Mouse (Mus musculus) heart, embryonic 13.5 days (tissue): ENCODE measurements at regions not wholly inside any gene's neighbourhood (a gene's known extent, or its start where the extent isn't known, plus 50 kb on each side); places are given as distances from the start of the nearest gene placed in this dataset.

ENCODE experiments used
- ATAC-seq: fragments of 200-750 bp; cut with Nextera tagmentation; 2 replicates; pipeline ENCODE4 v1.8.0; 2017; ENCODE audit warnings: moderate TSS enrichment; ENCODE audit not compliant: insufficient number of reproducible peaks, low FRiP score, low TSS enrichment; ENCODE audit errors: extremely low read depth
- H3K27ac ChIP-seq: fragments of 300-500 bp; sonication (generic); replicated peaks from 2 replicates; pipeline ENCODE4 v1.5.1; 2015; ENCODE audit warnings: moderate library complexity, mild to moderate bottlenecking, inconsistent platforms
- H3K27me3 ChIP-seq: fragments of 300-500 bp; sonication (generic); replicated peaks from 2 replicates; pipeline ENCODE4 v1.6.1; 2015; ENCODE audit warnings: mild to moderate bottlenecking, inconsistent platforms
- H3K36me3 ChIP-seq: fragments of 300-500 bp; sonication (generic); 2 replicates; pipeline ENCODE4 v1.6.1; 2015; ENCODE audit warnings: mild to moderate bottlenecking, inconsistent platforms
- H3K4me1 ChIP-seq: fragments of 300-500 bp; sonication (generic); 2 replicates; pipeline ENCODE4 v1.6.1; 2015; ENCODE audit warnings: inconsistent platforms
- H3K4me2 ChIP-seq: fragments of 300-500 bp; sonication (generic); 2 replicates; pipeline ENCODE4 v1.6.1; 2015; ENCODE audit warnings: inconsistent platforms, mild to moderate bottlenecking, moderate library complexity
- H3K4me3 ChIP-seq: fragments of 300-500 bp; sonication (generic); 2 replicates; pipeline ENCODE4 v1.5.1; 2015; ENCODE audit warnings: moderate library complexity, mild to moderate bottlenecking, inconsistent platforms
- H3K9ac ChIP-seq: fragments of 300-500 bp; sonication (generic); 2 replicates; pipeline ENCODE4 v1.6.1; 2015; ENCODE audit warnings: inconsistent platforms, mild to moderate bottlenecking, moderate library complexity
- H3K9me3 ChIP-seq: fragments of 300-500 bp; sonication (generic); 2 replicates; pipeline ENCODE4 v1.6.1; 2016; ENCODE audit warnings: inconsistent platforms
- WGBS: fragments of 180-500 bp; shearing (Covaris S2); methylation state at CpG from one replicate; pipeline ENCODE4 v1.1.7; 2015; ENCODE audit warnings: mixed read lengths; 5-methylcytosine and 5-hydroxymethylcytosine counted together

GRCm38 (mm10) chr5:97330074-97330473 lies 62.1 kb downstream of the Naa11 start:
- Histone ChIP-seq H3K9me3 (no peaks in the 10 kb centered on the region), H3K4me3 (no peak overlapping the region), H3K27ac (no peak overlapping the region), H3K4me1 (peaks cover 18% of the 10 kb centered on the region), H3K9ac (no peak overlapping the region), H3K27me3 (no peaks in the 10 kb centered on the region), H3K4me2 (no peak overlapping the region), H3K36me3 (no peaks in the 10 kb centered on the region)
- ATAC-seq, result no peak
- 29% methylated on average over 1 of the region's 1 CpGs for WGBS

- H3K9ac ChIP-seq, result no peak overlapping the region
- no peak overlapping the region for H3K4me2 ChIP-seq
- H3K27me3 ChIP-seq, result no peaks in the 10 kb centered on the region
- WGBS, result 79% methylated on average over 5 of the region's 5 CpGs
- H3K4me1 ChIP-seq, result no peaks in the 10 kb centered on the region
- H3K9me3 ChIP-seq, result no peaks in the 10 kb centered on the region
- H3K4me3 ChIP-seq, result no peak overlapping the region
- ATAC-seq, result no peak
- H3K36me3 ChIP-seq, result no peaks in the 10 kb centered on the region
- H3K27ac ChIP-seq, result no peak overlapping the region
Observed at GRCm38 (mm10) chr5:97325831-97326230, 66.3 kb downstream of the Naa11 start.

DNA sequence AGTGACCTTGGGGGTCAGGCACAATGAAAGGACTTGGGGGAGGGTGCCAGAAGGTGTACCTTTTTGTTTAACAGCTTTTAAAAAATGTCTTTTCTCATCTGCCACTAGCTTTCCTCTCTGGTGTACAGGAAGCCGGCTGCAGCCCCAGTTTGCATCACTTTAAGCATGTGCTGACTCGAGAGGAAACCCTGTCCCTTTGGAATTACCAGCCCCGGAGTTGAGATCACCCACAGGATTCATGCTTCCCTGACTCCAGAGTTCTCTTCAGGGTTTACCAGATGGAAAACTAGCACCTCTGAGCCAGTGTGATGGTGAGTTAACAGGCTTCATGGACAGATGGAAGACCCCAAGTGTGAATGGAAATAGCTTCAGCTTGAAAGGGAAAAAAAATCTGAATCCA lies 68.3 kb downstream of the Naa11 start:
- no peak for ATAC-seq
- Histone ChIP-seq H3K4me3 (no peak overlapping the region), H3K27me3 (no peaks in the 10 kb centered on the region), H3K9me3 (no peaks in the 10 kb centered on the region), H3K4me1 (no peaks in the 10 kb centered on the region), H3K36me3 (no peaks in the 10 kb centered on the region), H3K27ac (no peak overlapping the region), H3K4me2 (no peak overlapping the region), H3K9ac (no peak overlapping the region)
- WGBS, result 38% methylated on average over 3 of the region's 3 CpGs

DNA sequence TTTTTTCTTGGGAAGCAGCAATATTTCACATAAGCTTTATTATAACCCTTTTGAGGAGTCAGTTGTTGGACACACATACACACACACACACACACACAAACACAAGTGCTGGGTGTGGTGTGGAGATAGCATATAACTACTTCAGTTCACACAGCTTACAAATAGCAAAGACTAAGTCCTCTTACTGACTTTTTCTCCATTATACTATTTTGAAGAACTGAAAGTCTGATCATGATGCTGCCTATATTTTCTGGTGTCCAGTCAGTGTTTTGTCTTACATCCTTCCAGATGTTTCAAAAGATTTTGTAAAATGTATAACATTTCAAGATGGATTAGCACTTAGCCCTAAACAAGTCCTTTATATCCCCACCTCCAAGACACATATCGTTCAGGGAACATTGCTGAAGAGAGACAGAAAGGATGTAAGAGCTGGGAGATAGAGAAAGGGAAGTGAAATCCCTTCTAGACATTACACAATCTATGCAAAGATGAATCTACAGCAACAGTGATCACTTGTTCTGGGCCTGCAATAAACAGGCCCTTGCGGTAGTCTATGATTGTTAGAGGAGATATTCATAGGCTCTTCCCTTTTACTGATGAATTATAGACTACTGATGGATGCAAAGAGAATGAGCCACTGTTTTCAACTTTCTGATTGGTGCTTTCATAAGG lies 72.2 kb downstream of the Naa11 start:
- Histone ChIP-seq H3K4me2 (no peak overlapping the region), H3K27me3 (no peaks in the 10 kb centered on the region), H3K9ac (no peak overlapping the region), H3K27ac (no peak overlapping the region), H3K4me3 (no peak overlapping the region), H3K36me3 (no peaks in the 10 kb centered on the region), H3K9me3 (no peaks in the 10 kb centered on the region), H3K4me1 (no peaks in the 10 kb centered on the region)
- no peak for ATAC-seq
- WGBS, result 84% methylated on average over 2 of the region's 2 CpGs

GRCm38 (mm10) chr5:97306902-97307301 lies 85.3 kb downstream of the Naa11 start:
- no peak for ATAC-seq
- WGBS, result 83% methylated on average over 4 of the region's 4 CpGs
- Histone ChIP-seq H3K27me3 (no peaks in the 10 kb centered on the region), H3K4me1 (peaks cover 3% of the 10 kb centered on the region; the same call in 1 of the 2 replicates), H3K4me2 (no peak overlapping the region), H3K4me3 (no peak overlapping the region), H3K27ac (no peak overlapping the region), H3K36me3 (no peaks in the 10 kb centered on the region), H3K9ac (no peak overlapping the region), H3K9me3 (no peaks in the 10 kb centered on the region)

- 65% methylated on average over 4 of the region's 4 CpGs for WGBS
- Histone ChIP-seq H3K4me1 (peaks cover 3% of the 10 kb centered on the region; the same call in 1 of the 2 replicates), H3K27ac (no peak overlapping the region), H3K9me3 (no peaks in the 10 kb centered on the region), H3K27me3 (no peaks in the 10 kb centered on the region), H3K4me2 (no peak overlapping the region), H3K4me3 (no peak overlapping the region), H3K9ac (no peak overlapping the region), H3K36me3 (no peaks in the 10 kb centered on the region)
- no peak for ATAC-seq
Observed at GRCm38 (mm10) chr5:97304921-97305320, 87.3 kb downstream of the Naa11 start.

DNA sequence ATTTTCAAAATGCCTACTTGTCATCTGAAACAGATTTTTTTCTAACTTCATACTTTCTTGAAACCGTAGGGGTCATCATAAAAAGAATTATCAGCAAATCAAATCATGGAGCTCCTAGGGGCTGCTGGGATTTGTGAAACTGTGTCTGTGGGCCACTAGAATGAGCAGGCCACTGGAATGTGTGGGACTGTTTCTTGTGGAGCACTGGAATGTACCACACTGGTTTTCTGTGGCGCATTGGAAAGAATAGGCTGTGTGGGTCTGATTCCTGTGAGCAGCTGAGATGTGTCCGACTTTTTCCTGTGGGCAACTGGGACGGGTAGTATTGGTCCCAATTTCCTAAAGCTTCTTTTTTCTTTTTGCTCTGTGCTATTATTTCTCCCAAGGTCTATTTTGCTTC lies 90.6 kb downstream of the Naa11 start:
- Histone ChIP-seq H3K27ac (no peak overlapping the region), H3K27me3 (no peaks in the 10 kb centered on the region), H3K36me3 (no peaks in the 10 kb centered on the region), H3K9me3 (no peaks in the 10 kb centered on the region), H3K9ac (no peak overlapping the region), H3K4me1 (peaks cover 3% of the 10 kb centered on the region; the same call in 1 of the 2 replicates), H3K4me2 (no peak overlapping the region), H3K4me3 (no peak overlapping the region)
- WGBS, result 75% methylated on average over 4 of the region's 4 CpGs
- ATAC-seq, result no peak

- H3K27ac ChIP-seq, result no peak overlapping the region
- no peak overlapping the region for H3K4me2 ChIP-seq
- no peak for ATAC-seq
- 71% methylated on average over 5 of the region's 5 CpGs for WGBS
- H3K27me3 ChIP-seq, result no peaks in the 10 kb centered on the region
- no peak overlapping the region for H3K4me3 ChIP-seq
- H3K4me1 ChIP-seq, result peaks cover 3% of the 10 kb centered on the region; the same call in 1 of the 2 replicates
- no peaks in the 10 kb centered on the region for H3K9me3 ChIP-seq
- no peaks in the 10 kb centered on the region for H3K36me3 ChIP-seq
- H3K9ac ChIP-seq, result no peak overlapping the region
Observed at GRCm38 (mm10) chr5:97300861-97301260, 91.3 kb downstream of the Naa11 start.

GRCm38 (mm10) chr5:97300114-97300840 lies 91.9 kb downstream of the Naa11 start:
- Histone ChIP-seq H3K4me2 (no peak overlapping the region), H3K36me3 (no peaks in the 10 kb centered on the region), H3K9ac (no peak overlapping the region), H3K4me3 (no peak overlapping the region), H3K9me3 (no peaks in the 10 kb centered on the region), H3K27ac (no peak overlapping the region), H3K4me1 (peaks cover 3% of the 10 kb centered on the region; the same call in 1 of the 2 replicates), H3K27me3 (no peaks in the 10 kb centered on the region)
- WGBS, result 68% methylated on average over 6 of the region's 6 CpGs
- no peak for ATAC-seq

- Histone ChIP-seq H3K4me1 (no peaks in the 10 kb centered on the region), H3K36me3 (no peaks in the 10 kb centered on the region), H3K9ac (no peak overlapping the region), H3K27ac (no peak overlapping the region), H3K9me3 (no peaks in the 10 kb centered on the region), H3K4me3 (no peak overlapping the region), H3K27me3 (no peaks in the 10 kb centered on the region), H3K4me2 (no peak overlapping the region)
- ATAC-seq, result no peak
- 72% methylated on average over 5 of the region's 5 CpGs for WGBS
Observed at GRCm38 (mm10) chr5:97299631-97300030, 92.5 kb downstream of the Naa11 start.

DNA sequence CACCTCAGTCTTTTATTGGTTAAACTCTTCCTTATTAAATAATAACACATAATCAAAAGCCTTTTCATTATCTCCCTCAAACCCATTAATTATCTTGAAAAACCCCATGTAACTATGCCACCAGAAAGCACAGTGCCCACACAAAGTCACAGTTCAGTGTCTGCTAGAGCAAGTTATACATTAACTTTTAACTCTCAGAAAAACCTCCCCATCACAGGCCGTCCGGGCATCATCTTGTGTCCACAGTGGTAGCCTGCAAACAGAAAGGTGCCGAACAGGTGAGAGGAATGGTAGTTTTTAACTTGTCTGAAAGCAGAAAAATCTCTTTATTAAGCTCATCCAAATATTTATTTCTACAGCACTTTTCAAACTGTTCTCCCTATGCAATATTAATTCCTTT lies 96.0 kb downstream of the Naa11 start:
- no peaks in the 10 kb centered on the region for H3K36me3 ChIP-seq
- no peak overlapping the region for H3K4me3 ChIP-seq
- H3K27me3 ChIP-seq, result no peaks in the 10 kb centered on the region
- H3K9me3 ChIP-seq, result no peaks in the 10 kb centered on the region
- WGBS, result 83% methylated on average over 3 of the region's 3 CpGs
- H3K27ac ChIP-seq, result no peak overlapping the region
- H3K4me1 ChIP-seq, result no peaks in the 10 kb centered on the region
- no peak overlapping the region for H3K4me2 ChIP-seq
- no peak overlapping the region for H3K9ac ChIP-seq
- no peak for ATAC-seq

DNA sequence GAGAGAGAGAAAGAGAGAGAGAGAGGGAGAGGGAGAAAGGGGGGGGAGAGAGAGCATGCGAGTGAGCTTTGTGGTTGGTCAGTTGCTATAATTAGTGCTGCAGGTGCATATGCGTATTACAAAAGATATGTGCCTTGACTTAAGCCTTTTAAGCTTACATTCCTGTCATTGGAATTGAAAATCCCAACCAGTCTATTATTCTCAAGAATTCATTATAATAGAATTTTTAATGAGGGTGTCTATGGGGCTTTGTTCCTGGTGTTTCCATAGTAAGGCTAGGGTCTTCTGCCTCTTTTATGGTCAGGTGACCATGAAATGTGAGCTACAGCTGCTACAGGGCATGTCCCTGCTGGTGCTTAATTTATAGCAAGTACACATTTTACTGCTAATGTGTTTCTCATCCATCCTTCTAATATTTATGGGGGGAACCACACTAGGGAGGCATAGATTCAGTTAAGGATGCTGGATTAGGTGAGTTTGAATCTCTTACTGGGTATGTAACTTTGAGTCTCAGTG lies 102.0 kb downstream of the Naa11 start:
- no peak for ATAC-seq
- Histone ChIP-seq H3K9ac (no peak overlapping the region), H3K36me3 (no peaks in the 10 kb centered on the region), H3K27me3 (no peaks in the 10 kb centered on the region), H3K4me1 (no peaks in the 10 kb centered on the region), H3K4me3 (no peak overlapping the region), H3K4me2 (no peak overlapping the region), H3K9me3 (no peaks in the 10 kb centered on the region), H3K27ac (no peak overlapping the region)
- WGBS, result 56% methylated on average over 2 of the region's 2 CpGs
